Mouse (Mus musculus) inflammation-experienced regulatory T-cells, adult 6 months (primary cell): ENCODE data around the gene Phf12. TPM values are rescaled to one million over a fixed set of nuclear protein-coding genes. Genes with fewer than 3 reads are reported as not detected.
"Not testable (repeated sequence)": the region's sequence is repeated elsewhere in the genome, so short reads cannot be mapped to it uniquely, and the experiment has no call there.

Experiments
- ATAC-seq: one replicate; pipeline ENCODE4 v1.8.0; 2017
- polyA plus RNA-seq, 3 experiments: library from polyadenylated mRNA; unstranded; fragments of 100-300 nt; shearing (Covaris generic); gene quantifications; one replicate each; pipeline ENCODE4 v1.2.1; 2017

Phf12 gene
- polyA plus RNA-seq, 3 experiments from 2014 or later: 21.4 to 37.6 (median 35.3) TPM

DNA sequence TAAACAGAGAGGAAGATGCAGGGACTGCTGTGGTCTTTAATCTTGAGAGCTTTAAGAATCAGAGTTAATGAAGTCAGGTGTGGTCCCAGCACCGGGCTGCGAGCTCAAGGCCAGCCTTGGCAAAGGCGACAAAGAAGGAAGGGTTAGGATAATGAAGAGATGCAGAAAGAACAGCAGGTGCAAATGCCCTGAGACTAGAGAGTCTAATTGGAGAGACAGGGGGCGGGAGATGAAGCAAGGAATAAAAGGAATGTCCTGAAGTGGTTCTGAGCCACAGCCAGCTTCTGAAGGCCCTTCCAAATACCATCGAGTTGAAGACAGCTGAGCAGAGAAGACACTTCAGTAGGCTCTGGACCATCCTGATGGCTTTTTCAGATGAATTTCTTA lies 50.2 kb downstream of the Phf12 start:
- no peak for ATAC-seq

DNA sequence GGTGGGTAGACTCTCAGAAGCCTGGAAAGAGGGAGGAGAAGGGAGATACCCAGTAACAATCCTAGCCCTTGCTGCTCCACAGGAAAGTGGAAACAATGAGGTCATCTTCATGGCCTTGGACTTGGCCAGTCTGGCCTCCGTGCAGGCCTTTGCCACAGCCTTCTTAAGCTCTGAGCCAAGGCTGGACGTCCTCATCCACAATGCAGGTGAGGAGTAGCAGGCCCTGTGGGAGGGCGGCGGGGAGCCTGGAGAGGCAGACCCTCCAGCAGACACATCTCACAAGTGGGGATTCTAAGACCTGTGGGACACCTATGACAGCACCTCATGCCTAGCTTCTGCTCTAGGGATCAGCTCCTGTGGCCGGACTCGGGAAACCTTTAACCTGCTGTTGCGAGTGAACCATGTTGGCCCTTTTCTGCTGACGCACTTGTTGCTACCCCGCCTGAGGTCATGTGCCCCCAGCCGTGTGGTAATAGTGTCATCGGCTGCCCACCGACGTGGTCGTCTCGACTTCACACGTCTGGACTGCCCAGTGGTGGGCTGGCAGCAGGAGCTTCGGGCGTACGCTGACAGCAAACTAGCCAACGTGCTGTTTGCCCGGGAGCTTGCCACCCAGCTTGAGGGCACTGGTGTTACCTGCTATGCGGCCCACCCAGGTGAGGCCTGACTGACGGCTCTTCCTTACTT lies 51.5 kb downstream of the Phf12 start:
- ATAC-seq: no peak

- ATAC-seq: no peak
These were observed 54.2 kb downstream of the Phf12 start for GRCm38 (mm10) chr11:78036791-78037190.

- peak; percentile 82 for ATAC-seq
These were observed 55.5 kb downstream of the Phf12 start, which contains the start of gene Flot2 for GRCm38 (mm10) chr11:78037831-78038752. Flot2 (plus strand) TSS chr11:78037931.

- ATAC-seq: no peak
These were observed 58.3 kb downstream of the Phf12 start for GRCm38 (mm10) chr11:78040878-78041277.

DNA sequence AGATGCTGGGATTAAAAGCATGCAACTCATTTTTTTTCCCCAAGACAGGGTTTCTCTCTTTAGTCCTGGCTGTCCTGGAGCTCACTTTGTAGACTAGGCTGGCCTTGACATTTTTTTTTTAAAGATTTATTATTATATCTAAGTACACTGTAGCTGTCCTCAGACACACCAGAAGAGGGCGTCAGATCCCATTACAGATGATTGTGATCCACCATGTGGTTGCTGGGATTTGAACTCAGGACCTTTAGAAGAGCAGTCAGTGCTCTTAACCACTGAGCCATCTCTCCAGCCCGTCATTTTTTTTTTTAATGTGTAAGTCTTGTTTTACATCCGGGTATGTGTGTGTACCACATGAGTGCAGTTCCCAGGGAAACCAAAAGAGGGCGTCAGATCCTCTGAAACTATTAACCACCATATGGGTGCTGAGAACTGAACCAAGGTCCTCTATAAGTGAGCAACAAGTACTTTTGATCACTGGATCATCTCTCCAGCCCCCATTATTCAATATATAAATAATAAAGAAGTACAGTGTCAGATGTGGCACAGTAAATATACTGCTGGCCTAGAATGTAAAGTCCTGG lies 59.8 kb downstream of the Phf12 start:
- ATAC-seq: not testable (repeated sequence)

GRCm38 (mm10) chr11:78044758-78045251 lies 62.3 kb downstream of the Phf12 start:
- ATAC-seq: no peak

DNA sequence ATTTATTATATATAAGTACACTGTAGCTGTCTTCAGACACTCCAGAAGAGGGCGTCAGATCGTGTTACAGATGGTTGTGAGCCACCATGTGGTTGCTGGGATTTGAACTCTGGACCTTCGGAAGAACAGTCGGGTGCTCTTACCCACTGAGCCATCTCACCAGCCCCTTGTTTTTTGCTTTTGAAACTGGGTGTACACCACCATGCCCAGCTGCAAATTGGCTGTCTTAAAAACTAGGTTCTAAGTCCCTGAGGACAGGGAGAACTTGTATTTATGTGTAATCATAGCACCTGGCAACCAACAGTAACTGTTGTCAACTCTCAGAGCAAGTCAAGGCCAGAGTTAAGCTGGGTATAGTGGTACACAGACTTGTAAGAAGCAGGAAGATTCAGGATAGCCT lies 66.1 kb downstream of the Phf12 start:
- not testable (repeated sequence) for ATAC-seq

DNA sequence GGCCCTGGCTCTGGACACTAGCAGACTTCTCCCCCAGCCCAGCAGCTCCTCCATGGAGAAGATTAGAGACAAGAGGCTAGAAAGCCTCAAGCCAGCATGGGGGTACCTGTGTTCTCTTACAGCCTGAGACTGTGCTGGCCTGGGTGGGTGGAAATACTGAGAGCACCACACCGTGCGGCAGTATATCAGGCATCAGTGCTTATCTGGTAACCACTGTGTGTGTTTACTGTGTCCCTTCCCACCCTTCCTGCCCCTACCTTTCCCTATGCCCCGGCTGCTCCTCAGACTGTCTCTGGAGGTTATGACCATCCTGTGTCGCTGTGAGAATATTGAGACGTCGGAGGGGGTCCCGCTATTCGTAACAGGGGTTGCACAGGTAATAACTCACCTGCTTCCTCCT lies 70.5 kb downstream of the Phf12 start:
- no peak for ATAC-seq

DNA sequence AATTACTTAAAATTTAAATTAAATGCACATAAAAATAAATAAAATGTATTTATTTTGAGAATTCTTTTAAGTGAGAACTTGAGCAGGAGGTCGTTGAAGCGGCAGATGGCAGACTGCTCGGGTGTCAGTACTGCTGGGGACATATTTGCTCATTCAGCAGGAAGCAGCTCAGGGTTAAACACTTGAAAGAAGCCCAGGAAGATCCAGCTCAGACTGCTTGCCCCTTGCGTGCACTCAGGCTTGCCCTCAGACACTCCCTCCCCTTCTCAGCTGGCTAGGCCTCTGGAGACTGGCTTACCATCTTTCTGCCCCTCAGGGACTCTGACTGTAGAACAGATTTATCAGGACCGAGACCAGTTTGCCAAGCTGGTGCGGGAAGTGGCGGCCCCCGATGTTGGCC lies 74.4 kb downstream of the Phf12 start:
- ATAC-seq: no peak

GRCm38 (mm10) chr11:78059833-78060757 lies 77.5 kb downstream of the Phf12 start:
- ATAC-seq: no peak

DNA sequence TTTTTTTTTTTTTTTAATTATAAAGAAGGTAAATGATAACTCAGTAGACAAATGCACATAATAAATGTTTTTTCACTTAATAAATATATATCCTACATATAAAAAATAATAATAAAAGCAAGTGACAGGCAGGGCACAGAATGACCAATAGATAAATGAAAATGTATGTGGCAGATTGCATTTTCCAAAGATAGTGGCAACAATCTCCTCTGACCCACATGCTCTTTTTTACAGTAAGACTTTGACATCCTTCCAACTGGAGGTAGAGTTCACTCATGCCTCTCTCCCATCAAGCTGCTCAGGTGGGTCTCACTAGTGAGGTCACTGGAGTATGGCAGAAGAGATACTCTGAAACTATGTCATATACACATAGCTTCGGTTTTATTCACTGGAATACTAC lies 80.0 kb downstream of the Phf12 start:
- no peak for ATAC-seq

DNA sequence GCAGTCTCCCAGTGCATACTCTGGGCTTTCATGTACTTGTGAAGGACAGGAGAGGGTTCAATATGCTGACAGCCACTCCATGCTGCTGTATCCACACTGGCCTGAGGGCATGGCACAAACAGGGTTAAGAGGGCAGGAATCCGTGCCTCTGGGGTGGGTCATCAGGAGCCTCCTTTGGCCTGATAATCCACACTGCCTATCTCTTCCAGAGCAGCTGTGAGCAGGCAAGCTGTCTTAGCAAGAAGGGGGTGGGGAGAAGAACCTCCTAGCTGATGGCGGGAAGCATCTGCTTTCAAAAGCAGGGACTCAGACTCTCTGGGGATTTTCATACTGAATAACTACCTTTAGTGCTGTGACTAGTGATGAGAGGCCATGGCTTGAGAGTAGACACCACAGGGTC lies 83.4 kb downstream of the Phf12 start:
- no peak for ATAC-seq

DNA sequence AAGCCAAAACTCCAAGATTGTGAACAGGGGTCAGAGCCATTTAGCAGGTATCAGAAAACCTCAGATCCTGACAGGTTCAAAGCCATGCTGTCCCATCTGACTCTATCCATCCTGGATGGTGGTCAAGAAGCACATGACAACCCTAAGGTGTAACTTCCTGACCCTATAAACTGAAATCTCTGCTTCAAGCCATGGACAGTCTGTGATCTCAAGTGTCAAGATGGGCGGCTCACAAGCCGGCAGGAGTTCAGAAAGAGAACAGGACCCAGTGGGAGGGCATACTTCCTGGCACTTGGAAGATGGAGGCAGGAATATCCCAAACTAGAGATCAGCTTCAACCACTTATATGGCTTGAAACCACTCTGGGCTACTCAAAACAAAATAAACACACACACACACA lies 84.1 kb downstream of the Phf12 start:
- ATAC-seq: no peak

GRCm38 (mm10) chr11:78067566-78067965 lies 85.0 kb downstream of the Phf12 start:
- no peak for ATAC-seq

DNA sequence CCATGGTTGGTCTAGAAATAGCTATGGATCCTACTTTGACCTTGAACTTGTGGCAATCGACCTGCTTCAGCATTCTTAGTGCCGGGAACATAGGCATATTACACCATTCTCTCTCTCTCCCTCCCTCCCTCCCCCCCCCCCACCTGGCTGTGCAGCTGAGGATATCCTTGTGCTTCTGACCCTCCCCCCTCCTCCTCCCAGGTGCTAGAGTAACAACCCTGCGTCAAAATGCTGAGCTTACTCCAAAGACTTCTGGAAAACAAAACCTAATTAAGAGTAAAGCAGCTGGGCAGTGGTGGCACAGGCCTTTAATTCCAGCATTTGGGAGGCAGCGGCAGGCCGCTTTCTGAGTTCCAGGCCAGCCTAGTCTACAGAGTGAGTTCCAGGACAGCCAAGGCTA lies 86.6 kb downstream of the Phf12 start:
- ATAC-seq: no peak

DNA sequence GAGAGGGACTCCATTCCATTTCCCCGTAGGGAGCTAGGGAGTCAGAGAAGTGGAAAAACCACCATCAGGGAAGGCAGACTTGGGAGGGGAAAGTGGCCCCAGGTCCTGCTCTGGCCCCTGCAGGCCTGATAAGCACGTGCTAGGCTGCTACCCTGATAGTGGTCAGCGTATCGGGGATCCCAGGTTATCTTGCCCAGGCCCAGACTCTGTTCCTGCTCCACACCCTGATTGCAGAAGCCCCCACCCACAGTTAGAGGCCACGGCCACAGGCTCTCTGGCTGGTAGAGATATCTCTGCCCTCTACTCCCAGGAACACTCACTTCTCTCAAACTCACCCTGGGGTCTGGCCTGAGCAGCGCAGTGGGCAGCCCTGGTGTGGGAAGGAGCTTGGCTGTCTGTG lies 87.1 kb downstream of the Phf12 start:
- no peak for ATAC-seq

GRCm38 (mm10) chr11:78071938-78072337 lies 89.4 kb downstream of the Phf12 start:
- ATAC-seq: no peak

GRCm38 (mm10) chr11:78072425-78073130 lies 90.0 kb downstream of the Phf12 start:
- ATAC-seq: no peak

DNA sequence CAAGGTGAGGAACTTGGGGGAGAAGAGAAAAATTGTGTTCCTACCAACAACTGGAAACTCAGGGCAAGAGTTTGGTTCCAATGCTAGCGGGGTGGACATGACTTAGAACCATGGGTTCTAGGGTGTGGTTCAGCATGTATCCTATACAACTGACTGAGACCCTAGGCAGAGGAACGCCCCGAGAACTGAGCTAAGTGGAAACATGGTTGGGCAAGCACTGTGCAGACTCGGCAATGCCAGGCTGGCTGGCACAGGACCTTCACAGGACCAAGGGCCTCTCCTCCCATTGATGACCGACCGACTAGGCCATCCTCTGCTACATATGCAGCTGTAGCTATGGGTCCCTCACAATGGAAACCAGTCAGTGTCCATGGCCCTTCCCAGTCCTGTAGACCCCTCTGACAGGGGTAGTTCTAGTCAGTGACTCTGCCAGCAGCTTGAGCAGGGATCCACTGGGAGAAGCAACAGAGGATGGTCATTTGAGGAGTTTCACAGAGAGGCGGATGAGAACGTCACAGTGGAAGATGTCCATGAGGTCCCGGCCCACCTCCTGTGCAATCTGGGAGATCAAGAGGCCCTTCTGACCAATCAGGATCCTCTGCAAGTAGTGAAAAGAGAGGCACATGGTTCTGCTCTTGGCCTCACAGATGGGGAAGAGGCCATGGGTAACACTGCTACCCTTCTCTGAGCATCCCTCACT lies 91.2 kb downstream of the Phf12 start:
- ATAC-seq: no peak

GRCm38 (mm10) chr11:78074277-78074652 lies 91.7 kb downstream of the Phf12 start:
- ATAC-seq: no peak
